Mouse (Mus musculus): ENCODE results near the gene Suz12. TPM values are rescaled to one million over a fixed set of nuclear protein-coding genes. Genes with fewer than 3 reads are reported as not detected.
A peak's percentile ranks its signal among the peaks of the same experiment; 100 is the strongest.
"Not testable (repeated sequence)": the region's sequence is repeated elsewhere in the genome, so short reads cannot be mapped to it uniquely, and the experiment has no call there.

Suz12 gene
- polyA plus RNA-seq, 1 experiment from 2014 or later, result 23.7 TPM

DNA sequence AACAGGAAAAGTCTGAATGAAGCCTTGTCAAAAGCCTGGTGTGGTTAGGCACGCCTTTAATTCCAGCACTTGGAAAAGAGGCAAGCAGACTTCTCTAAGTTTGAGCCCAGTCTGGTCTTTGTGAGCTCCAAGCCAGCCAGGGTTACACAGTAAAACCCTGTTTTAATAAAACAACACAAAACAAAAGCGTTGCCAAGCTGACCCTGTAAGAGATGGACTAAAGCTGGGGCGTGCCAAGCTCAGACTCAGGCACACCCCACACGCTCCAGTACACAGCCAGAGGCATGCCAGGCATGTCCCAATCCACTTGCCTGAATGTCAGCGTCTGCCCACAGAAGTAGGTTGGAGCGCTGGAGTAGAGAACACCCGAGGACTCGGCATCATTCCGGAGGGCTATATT, 63.2 kb downstream of the Suz12 start:
- H3K4me3 ChIP-seq, result no peak overlapping the region
- no peaks in the 10 kb centered on the region for H3K9me3 ChIP-seq
- no peak overlapping the region for H3K4me2 ChIP-seq (replicated peaks)
- no peaks in the 10 kb centered on the region for H3K4me1 ChIP-seq
- no peaks in the 10 kb centered on the region for H3K27me3 ChIP-seq (replicated peaks)
- 92% methylated on average over 9 of the region's 9 CpGs for WGBS
- H3K27ac ChIP-seq, result no peak overlapping the region
- ATAC-seq (ENCODE audit: low FRiP score, low read depth), result no peak
- H3K36me3 ChIP-seq, result peaks cover 30% of the 10 kb centered on the region
- H3K9ac ChIP-seq, result no peak overlapping the region

DNA sequence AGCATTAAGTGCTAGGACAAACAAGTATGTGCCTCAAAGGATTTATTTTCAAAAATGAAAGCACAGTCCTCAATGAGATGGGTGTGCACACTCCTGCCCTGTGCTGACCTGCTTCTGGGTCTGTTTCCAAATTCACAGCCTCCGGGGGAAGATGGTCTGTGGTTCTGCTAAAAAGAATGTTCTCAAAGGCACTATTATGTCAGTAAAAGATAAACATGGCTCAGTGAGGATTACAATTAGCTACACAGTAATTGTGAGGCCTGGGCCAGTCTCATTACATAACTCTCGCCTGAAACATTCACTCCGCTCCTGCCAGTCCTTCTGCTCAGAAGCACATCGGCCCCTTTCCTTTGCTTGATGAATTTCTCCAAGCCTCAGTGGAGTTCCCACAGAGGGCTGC, 69.3 kb downstream of the Suz12 start:
- H3K9ac ChIP-seq, result no peak overlapping the region
- peaks cover 22% of the 10 kb centered on the region for H3K36me3 ChIP-seq
- no peak overlapping the region for H3K27ac ChIP-seq
- H3K27me3 ChIP-seq (replicated peaks), result no peaks in the 10 kb centered on the region
- no peak for ATAC-seq (ENCODE audit: low FRiP score, low read depth)
- no peaks in the 10 kb centered on the region; the same call in 1 of the 2 replicates for H3K4me1 ChIP-seq
- WGBS, result 71% methylated on average over 4 of the region's 4 CpGs
- no peak overlapping the region for H3K4me2 ChIP-seq (replicated peaks)
- no peak overlapping the region for H3K4me3 ChIP-seq
- H3K9me3 ChIP-seq, result no peaks in the 10 kb centered on the region

DNA sequence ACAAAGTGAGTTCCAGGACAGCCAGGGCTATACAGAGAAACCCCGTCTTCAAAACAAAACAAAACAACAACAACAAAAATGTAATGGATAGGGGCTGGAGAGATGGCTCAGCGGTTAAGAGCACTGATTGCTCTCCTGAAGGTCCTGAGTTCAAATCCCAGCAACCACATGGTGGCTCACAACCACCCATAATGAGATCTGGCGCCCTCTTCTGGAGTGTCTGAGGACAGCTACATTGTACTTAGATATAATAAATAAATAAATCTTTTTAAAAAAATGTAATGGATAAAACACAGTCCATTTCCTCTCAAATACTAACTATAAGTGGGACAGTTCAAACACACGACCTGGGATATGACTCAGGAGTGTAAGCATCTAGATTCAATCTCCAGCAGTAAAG, 73.5 kb downstream of the Suz12 start:
- not testable (repeated sequence) for H3K4me1 ChIP-seq

DNA sequence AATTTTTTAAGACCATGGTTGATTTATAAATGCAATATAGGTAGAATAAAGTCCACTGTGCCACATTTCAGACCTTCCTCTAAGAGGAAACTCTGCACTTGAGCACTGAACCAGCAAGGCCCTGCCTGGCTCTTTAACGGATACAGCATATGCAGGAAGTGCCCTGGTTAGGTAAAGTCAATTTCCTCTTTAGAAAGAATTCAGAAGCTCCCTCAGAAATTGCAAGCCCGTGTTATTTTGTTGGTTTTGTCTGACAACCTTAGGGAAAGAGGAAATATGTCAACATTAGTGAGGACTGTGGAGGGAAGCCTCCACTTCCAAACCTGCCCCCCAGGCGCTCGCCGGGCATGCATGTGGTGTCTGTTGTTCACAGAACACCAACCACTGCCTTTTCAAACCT, 74.7 kb downstream of the Suz12 start:
- WGBS, result 86% methylated on average over 5 of the region's 5 CpGs
- H3K9ac ChIP-seq, result no peak overlapping the region
- no peak overlapping the region for H3K27ac ChIP-seq
- H3K36me3 ChIP-seq, result 0 out of 2 replicates have a peak, but pooled peaks cover 3% of the 10 kb centered on the region
- H3K9me3 ChIP-seq, result no peaks in the 10 kb centered on the region
- no peaks in the 10 kb centered on the region for H3K27me3 ChIP-seq (replicated peaks)
- no peak for ATAC-seq (ENCODE audit: low FRiP score, low read depth)
- no peaks in the 10 kb centered on the region for H3K4me1 ChIP-seq
- H3K4me3 ChIP-seq, result no peak overlapping the region
- no peak overlapping the region for H3K4me2 ChIP-seq (replicated peaks)

More for the DNA sequence above, 73.5 kb downstream of the Suz12 start:
- H3K9ac ChIP-seq; H3K9me3 ChIP-seq; H3K27ac ChIP-seq; ATAC-seq (ENCODE audit: low FRiP score, low read depth); H3K4me2 ChIP-seq (replicated peaks); H3K36me3 ChIP-seq; H3K27me3 ChIP-seq (replicated peaks); H3K4me3 ChIP-seq: not testable (repeated sequence)
- 90% methylated on average over 4 of the region's 4 CpGs for WGBS

DNA sequence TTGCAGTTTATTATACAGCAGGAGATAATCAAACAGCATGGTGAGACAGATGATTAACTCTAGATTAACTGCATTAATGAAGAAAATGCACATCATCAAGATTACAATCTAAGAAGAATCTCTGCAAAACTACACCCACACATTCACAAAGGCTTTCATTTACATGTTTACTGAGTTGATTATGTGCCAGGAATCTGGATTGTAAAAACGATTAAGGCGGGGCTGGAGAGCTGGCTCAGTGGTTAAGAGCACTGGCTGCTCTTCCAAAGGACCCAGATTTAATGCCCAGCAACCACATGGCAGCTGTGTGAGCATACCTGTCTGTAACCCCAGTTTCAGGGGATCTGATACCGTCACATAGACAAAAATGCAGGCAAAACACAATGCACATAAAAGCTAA, 76.9 kb downstream of the Suz12 start:
- no peak overlapping the region for H3K9ac ChIP-seq
- H3K9me3 ChIP-seq, result no peaks in the 10 kb centered on the region
- no peak overlapping the region for H3K27ac ChIP-seq
- no peaks in the 10 kb centered on the region for H3K27me3 ChIP-seq (replicated peaks)
- no peak overlapping the region for H3K4me2 ChIP-seq (replicated peaks)
- H3K4me3 ChIP-seq, result no peak overlapping the region
- WGBS, result 83% methylated on average over 3 of the region's 3 CpGs
- H3K4me1 ChIP-seq, result no peaks in the 10 kb centered on the region
- H3K36me3 ChIP-seq, result no peaks in the 10 kb centered on the region
- no peak for ATAC-seq (ENCODE audit: low FRiP score, low read depth)

DNA sequence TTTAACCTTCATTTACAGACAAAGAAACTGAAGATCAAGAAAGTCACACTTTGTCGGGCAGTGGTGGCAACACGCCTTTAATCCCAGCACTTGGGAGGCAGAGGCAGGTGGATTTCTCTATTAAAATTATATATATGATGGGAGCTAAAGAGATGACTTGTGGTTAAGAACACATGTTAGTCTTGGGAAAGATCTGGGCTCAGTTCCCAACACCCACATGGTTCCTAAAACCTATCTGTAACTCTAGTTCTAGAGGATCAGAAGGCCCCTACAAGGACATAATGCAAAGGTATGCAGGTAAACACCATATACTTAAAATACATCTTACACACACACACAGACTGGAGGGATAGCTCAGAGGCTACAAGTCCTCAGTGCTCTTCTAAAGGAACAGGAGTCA, 78.1 kb downstream of the Suz12 start:
- no peak overlapping the region for H3K9ac ChIP-seq
- no peak for ATAC-seq (ENCODE audit: low FRiP score, low read depth)
- H3K36me3 ChIP-seq, result no peaks in the 10 kb centered on the region
- no peak overlapping the region for H3K27ac ChIP-seq
- no peak overlapping the region for H3K4me2 ChIP-seq (replicated peaks)
- H3K27me3 ChIP-seq (replicated peaks), result no peaks in the 10 kb centered on the region
- no peak overlapping the region for H3K4me3 ChIP-seq
- H3K4me1 ChIP-seq, result no peaks in the 10 kb centered on the region
- H3K9me3 ChIP-seq, result no peaks in the 10 kb centered on the region
- WGBS, result 96% methylated on average over 2 of the region's 2 CpGs

DNA sequence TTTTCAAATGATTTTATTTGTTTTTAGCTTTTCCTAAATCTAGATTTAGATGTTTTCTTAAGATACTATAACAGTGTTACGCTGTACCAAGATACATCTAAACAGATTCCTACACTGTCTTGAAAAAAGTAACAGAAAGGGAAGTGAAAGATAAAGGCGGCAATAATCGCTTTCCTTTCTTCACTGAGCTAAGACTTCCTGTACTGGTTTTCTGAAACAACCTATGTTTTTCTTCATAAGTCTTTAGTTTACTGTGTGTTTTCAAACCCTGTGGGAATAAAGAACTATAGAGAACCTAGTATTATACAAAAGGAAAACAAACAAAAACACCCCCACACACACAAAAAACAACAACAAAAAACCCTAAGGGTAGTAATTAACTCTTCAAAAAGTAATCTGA, 79.5 kb downstream of the Suz12 start:
- Histone ChIP-seq H3K27me3 (replicated peaks) (no peaks in the 10 kb centered on the region), H3K27ac (no peak overlapping the region)
- 93% methylated on average over 3 of the region's 3 CpGs for WGBS

DNA sequence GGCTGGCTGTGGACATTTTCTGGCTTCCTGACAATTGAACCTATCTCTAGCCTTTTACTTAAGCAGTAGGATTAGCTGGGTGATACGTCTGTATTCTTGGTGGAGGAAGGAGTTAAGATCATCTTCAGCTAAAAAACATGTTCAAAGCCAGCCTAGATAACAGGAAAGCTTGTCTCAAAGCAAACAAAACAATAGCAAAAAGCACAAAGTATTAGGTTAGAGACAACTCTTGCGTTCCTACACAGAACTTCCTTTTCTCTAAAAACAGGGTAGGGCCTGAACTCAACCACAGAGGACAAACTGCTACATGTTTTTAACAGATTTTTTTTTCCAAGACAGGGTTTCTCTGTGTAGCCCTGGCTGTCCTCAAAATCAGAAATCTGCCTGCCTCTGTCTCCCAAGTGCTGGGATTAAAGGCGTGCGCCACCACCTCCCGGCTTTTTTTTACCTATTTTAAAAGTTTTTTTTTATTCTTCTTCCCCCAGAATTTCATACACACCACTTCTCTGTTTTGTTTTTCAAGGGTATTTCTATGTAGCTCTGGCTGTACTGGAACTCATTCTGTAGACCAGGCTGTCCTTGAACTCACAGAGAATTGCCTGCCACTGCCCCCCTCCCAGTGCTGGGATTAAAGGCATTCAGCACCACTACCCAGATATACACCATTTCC, 82.8 kb downstream of the Suz12 start:
- no peaks in the 10 kb centered on the region for H3K36me3 ChIP-seq
- H3K4me2 ChIP-seq (replicated peaks), result no peak overlapping the region
- no peaks in the 10 kb centered on the region for H3K27me3 ChIP-seq (replicated peaks)
- 97% methylated on average over 5 of the region's 5 CpGs for WGBS
- no peak overlapping the region for H3K27ac ChIP-seq
- H3K4me3 ChIP-seq, result no peak overlapping the region
- no peaks in the 10 kb centered on the region for H3K4me1 ChIP-seq
- H3K9me3 ChIP-seq, result no peaks in the 10 kb centered on the region
- ATAC-seq (ENCODE audit: low FRiP score, low read depth), result no peak
- no peak overlapping the region for H3K9ac ChIP-seq

More for the DNA sequence above, 79.5 kb downstream of the Suz12 start:
- Histone ChIP-seq H3K4me3 (no peak overlapping the region), H3K4me2 (replicated peaks) (no peak overlapping the region), H3K4me1 (no peaks in the 10 kb centered on the region), H3K36me3 (no peaks in the 10 kb centered on the region), H3K9ac (no peak overlapping the region), H3K9me3 (no peaks in the 10 kb centered on the region)
- no peak for ATAC-seq (ENCODE audit: low FRiP score, low read depth)

DNA sequence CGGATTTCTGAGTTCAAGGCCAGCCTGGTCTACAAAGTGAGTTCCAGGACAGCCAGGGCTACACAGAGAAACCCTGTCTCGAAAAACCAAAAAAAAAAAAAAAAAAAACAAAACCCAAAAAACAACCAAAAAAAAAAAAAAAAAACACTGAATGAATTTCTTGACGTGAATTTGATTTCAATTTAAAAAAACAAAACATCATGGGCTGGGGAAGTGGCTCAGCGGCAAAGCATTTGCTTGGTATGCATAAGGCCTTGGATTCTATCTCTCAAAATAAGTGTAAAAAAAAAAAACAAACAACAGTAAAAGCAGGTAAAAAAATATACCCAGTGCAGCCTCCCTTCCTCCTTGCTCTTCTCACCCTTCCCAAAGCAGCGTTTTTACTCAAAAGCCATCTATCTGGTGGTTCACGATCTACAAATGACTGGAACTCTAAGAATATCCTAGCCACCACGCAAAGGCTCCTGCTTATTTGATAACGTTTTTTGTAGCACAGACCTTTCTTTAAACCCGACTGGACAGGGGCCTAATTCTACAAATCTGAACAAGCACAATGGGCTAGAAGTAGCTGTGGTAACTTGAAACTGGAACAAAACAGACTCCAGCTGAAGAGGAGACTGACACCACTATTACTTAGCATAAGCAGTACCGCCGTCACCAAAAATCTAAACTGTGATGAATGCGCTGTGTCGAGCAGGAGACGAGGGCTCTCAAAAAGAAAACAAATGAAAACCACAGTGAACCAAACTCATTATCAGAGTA, 85.1 kb downstream of the Suz12 start:
- ATAC-seq (ENCODE audit: low FRiP score, low read depth), result no peak
- Histone ChIP-seq H3K4me1 (peaks cover 7% of the 10 kb centered on the region), H3K9me3 (no peaks in the 10 kb centered on the region), H3K4me3 (no peak overlapping the region), H3K9ac (no peak overlapping the region), H3K27ac (no peak overlapping the region), H3K36me3 (no peaks in the 10 kb centered on the region), H3K27me3 (replicated peaks) (no peaks in the 10 kb centered on the region), H3K4me2 (replicated peaks) (no peak overlapping the region)
- 87% methylated on average over 14 of the region's 14 CpGs for WGBS

DNA sequence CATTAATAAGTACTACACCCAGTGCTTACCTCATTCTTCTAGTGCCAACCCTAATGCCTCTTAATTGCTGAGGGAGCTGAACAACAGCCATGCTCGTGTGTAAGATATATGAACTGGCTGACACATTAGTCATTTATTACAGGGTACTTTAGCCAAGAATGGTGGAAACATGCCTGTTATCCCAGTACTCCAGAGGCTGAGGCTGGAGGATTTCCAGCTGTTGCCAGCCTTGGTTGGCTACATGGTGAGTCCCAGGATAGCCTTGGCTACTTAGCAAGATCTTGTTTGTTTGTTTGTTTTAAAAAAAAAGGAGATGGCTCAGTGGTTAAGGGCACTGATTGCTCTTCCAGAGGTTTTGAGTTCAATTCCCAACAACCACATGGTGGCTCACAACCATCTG, 85.9 kb downstream of the Suz12 start:
- no peak overlapping the region for H3K4me3 ChIP-seq
- H3K9me3 ChIP-seq, result no peaks in the 10 kb centered on the region
- ATAC-seq (ENCODE audit: low FRiP score, low read depth), result no peak
- H3K36me3 ChIP-seq, result no peaks in the 10 kb centered on the region
- no peak overlapping the region for H3K4me2 ChIP-seq (replicated peaks)
- no peak overlapping the region for H3K9ac ChIP-seq
- peaks cover 7% of the 10 kb centered on the region for H3K4me1 ChIP-seq
- no peaks in the 10 kb centered on the region for H3K27me3 ChIP-seq (replicated peaks)
- 37% methylated on average over 1 of the region's 1 CpGs for WGBS
- no peak overlapping the region for H3K27ac ChIP-seq

DNA sequence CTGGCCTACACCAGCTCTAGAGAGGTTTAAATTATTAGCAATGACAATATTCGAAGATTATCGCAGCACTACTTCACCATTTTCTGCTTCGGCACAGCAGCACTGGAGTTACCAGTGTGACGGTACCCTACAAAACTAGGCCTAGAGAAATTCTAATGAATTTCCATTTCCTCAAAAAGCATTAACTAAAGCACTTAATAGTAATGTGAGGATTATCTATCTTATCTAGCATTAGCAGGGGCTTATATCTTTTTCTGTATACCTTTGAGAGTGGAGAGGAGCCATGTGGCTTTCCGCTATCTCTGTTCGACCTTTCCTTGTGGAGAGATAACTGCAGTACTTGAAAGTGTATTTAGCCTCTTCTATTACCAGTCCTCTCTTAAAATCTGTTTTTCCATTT, 86.8 kb downstream of the Suz12 start:
- Histone ChIP-seq H3K36me3 (no peaks in the 10 kb centered on the region), H3K4me1 (peaks cover 7% of the 10 kb centered on the region), H3K4me3 (peak overlapping the region; percentile 90), H3K4me2 (replicated peaks) (peak overlapping the region; percentile 74), H3K9me3 (no peaks in the 10 kb centered on the region), H3K27me3 (replicated peaks) (no peaks in the 10 kb centered on the region), H3K27ac (no peak overlapping the region), H3K9ac (no peak overlapping the region)
- ATAC-seq (ENCODE audit: low FRiP score, low read depth), result no peak
- 68% methylated on average over 6 of the region's 6 CpGs for WGBS

DNA sequence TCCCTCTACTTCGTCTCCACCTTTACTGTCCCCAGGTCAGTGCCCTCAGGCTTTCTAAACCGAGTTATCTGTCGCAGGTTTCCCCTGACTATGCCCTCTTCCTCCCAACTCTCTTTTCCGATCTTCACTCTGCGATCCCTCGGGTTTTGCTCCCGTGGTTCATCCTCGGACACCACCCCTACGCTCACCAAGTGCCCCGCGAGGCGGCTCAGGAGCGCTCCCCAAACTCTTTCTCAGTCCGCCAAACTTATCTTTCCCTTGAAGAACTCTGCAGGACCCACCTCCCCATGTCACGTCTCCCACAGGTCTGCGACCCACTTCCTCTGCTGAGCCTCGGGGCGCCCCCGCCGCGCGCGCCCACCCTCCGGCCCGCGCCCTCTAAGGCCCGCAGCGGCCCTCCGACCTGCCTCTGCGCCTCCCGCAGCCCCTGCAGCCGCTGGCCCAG, 87.5 kb downstream of the Suz12 start:
- no peaks in the 10 kb centered on the region for H3K27me3 ChIP-seq (replicated peaks)
- H3K4me1 ChIP-seq, result peaks cover 7% of the 10 kb centered on the region
- H3K27ac ChIP-seq, result peak overlapping the region; percentile 57; the same call in 1 of the 2 replicates
- peak overlapping the region; percentile 74 for H3K4me2 ChIP-seq (replicated peaks)
- ATAC-seq (ENCODE audit: low FRiP score, low read depth), result peak; percentile 76
- peak overlapping the region; percentile 94 for H3K9ac ChIP-seq
- peak overlapping the region; percentile 90 for H3K4me3 ChIP-seq
- no peaks in the 10 kb centered on the region for H3K36me3 ChIP-seq
- H3K9me3 ChIP-seq, result no peaks in the 10 kb centered on the region
- WGBS, result under 1% methylated on average over 32 of the region's 32 CpGs
